Comparison of ENCODE assay signal across 10 mouse cellular contexts in the genomic region with DNA sequence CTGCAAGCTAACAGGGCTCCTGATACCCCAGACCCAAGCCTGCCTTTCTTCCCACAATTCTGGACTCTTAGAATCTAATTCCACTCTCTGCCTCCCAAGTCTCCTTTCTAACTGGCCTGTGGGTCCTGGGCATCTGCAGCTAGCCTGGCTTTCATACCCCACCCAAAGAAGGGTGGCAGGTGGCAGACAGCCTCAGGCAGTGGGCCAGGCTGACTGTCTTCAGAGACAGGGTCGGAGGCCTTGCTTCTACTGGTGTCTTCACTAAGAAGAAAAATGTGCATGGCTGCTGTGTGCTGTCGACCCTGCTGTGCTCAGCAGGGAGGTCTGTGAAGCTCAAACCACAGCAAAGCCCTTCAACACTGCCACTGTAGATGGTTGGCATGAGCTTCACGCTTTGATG. TPM values are rescaled to one million over a fixed set of nuclear protein-coding genes. Genes with fewer than 3 reads are reported as not detected.
A peak's percentile ranks its signal among the peaks of the same experiment; 100 is the strongest.
DNase-seq lines count a peak whose midpoint lies in the region; ATAC-seq and TF ChIP-seq lines count a peak whose summit lies in the region.
"Had no signal": no experiment of that assay in that cellular context is flagged by ENCODE, and none has a peak within 500 bp of the region (broad histone marks: within the 10 kb centered on the region; RNA-seq: fewer than 3 reads in every experiment).

No protein-coding gene starts in this region.

- no peak overlapping the region for H3K4me3 ChIP-seq in heart, postnatal 0 days (ENCODE audit: low read depth, low read length)
- no peak overlapping the region for H3K4me3 ChIP-seq in spleen, adult 2 months (ENCODE audit: extremely low read depth, insufficient read depth, insufficient read length)
- H3K4me3 ChIP-seq in forebrain, embryonic 16.5 days (replicated peaks; ENCODE audit: low read length), result no peak overlapping the region
- H3K4me3 ChIP-seq in olfactory bulb, adult 2 months (ENCODE audit: insufficient read depth, low read depth, low read length), result no peak overlapping the region

- no peak overlapping the region for H3K9ac ChIP-seq in heart, postnatal 0 days (replicated peaks; ENCODE audit: low read depth, low read length)
- H3K9ac ChIP-seq in forebrain, embryonic 16.5 days (replicated peaks; ENCODE audit: low read depth, low read length), result no peak overlapping the region

- peak overlapping the region; percentile 54 for H3K27ac ChIP-seq in heart, postnatal 0 days (ENCODE audit: low read depth)
- peak overlapping the region; percentile 70 for H3K27ac ChIP-seq in spleen, adult 2 months (ENCODE audit: insufficient read depth, low read length)
- H3K27ac ChIP-seq in forebrain, embryonic 16.5 days (ENCODE audit: low read length), result peak overlapping the region; percentile 41
- H3K27ac ChIP-seq in olfactory bulb, adult 2 months (ENCODE audit: insufficient read depth, low read depth, low read length), result peak overlapping the region; percentile 14; the same call in 1 of the 2 replicates

- no peak for ATAC-seq in heart, postnatal 0 days (ENCODE audit: insufficient read depth, low read depth)
- ATAC-seq in forebrain, embryonic 16.5 days, result no peak
- ATAC-seq: inflammation-experienced regulatory T-cells, adult 6 months had no signal

- H3K36me3 ChIP-seq in heart, postnatal 0 days (replicated peaks; ENCODE audit: control insufficient read depth, insufficient read depth, low read length), result no peaks in the 10 kb centered on the region
- H3K36me3 ChIP-seq in spleen, adult 2 months (ENCODE audit: control insufficient read depth, insufficient read depth, low read length), result no peaks in the 10 kb centered on the region
- no peaks in the 10 kb centered on the region for H3K36me3 ChIP-seq in forebrain, embryonic 16.5 days (ENCODE audit: control insufficient read depth, insufficient read depth)

- peaks cover 71% of the 10 kb centered on the region for H3K4me1 ChIP-seq in heart, postnatal 0 days (ENCODE audit: control insufficient read depth, insufficient read depth)
- peaks cover 74% of the 10 kb centered on the region for H3K4me1 ChIP-seq in spleen, adult 2 months (ENCODE audit: control insufficient read depth, insufficient read depth, insufficient read length)
- H3K4me1 ChIP-seq in forebrain, embryonic 16.5 days (replicated peaks; ENCODE audit: control insufficient read depth, insufficient read depth, low read length), result peaks cover 46% of the 10 kb centered on the region
- peaks cover 53% of the 10 kb centered on the region for H3K4me1 ChIP-seq in olfactory bulb, adult 2 months (ENCODE audit: control insufficient read depth, insufficient read depth, low read length)

- WGBS in heart, postnatal 0 days, result 56% methylated on average over 3 of the region's 3 CpGs
- WGBS in spleen, adult 2 months, result 41% methylated on average over 3 of the region's 3 CpGs
- 73% methylated on average over 3 of the region's 3 CpGs for WGBS in forebrain, embryonic 16.5 days
- 48% methylated on average over 3 of the region's 3 CpGs for whole genome bisulfite sequencing in olfactory bulb, adult 2 months

- no peak overlapping the region for H3K4me2 ChIP-seq in heart, postnatal 0 days (ENCODE audit: low read depth, low read length)
- H3K4me2 ChIP-seq in forebrain, embryonic 16.5 days (ENCODE audit: low read length), result no peak overlapping the region

- TF ChIP-seq POLR2A in spleen, adult 2 months (IDR thresholded peaks at IDR 0.05; ENCODE audit: low read depth, low read length), result no peak
- no peak for TF ChIP-seq POLR2A in olfactory bulb, adult 2 months (IDR thresholded peaks at IDR 0.05; ENCODE audit: insufficient read depth, low read depth, low read length)

- TF ChIP-seq EP300 in heart, postnatal 0 days (IDR thresholded peaks at IDR 0.05; ENCODE audit: low read depth), result no peak

- H3K9me3 ChIP-seq in heart, postnatal 0 days (replicated peaks; ENCODE audit: control insufficient read depth, low read length), result no peaks in the 10 kb centered on the region
- no peaks in the 10 kb centered on the region for H3K9me3 ChIP-seq in forebrain, embryonic 16.5 days (ENCODE audit: control insufficient read depth, low read length)

- no peaks in the 10 kb centered on the region for H3K27me3 ChIP-seq in heart, postnatal 0 days (ENCODE audit: control insufficient read depth, insufficient read depth, low read length)
- no peaks in the 10 kb centered on the region for H3K27me3 ChIP-seq in spleen, adult 2 months (ENCODE audit: control insufficient read depth, insufficient read depth, low read length)
- no peaks in the 10 kb centered on the region for H3K27me3 ChIP-seq in forebrain, embryonic 16.5 days (replicated peaks; ENCODE audit: control insufficient read depth, insufficient read depth, low read length)

- DNase-seq in heart, postnatal 0 days (ENCODE audit: low spot score), result no peak
- no peak for DNase-seq in heart, adult 18-20 months
- DNase-seq in spleen, adult 2 months (ENCODE audit: low read depth in 1 of 2, low spot score in 2 of 2), result no peak
- DNase-seq in spleen, postnatal 14 days (ENCODE audit: low spot score in 2 of 2), result no peak
- no peak for DNase-seq in layer of hippocampus, adult 9-11 months
- no peak for DNase-seq in gastrocnemius, adult 18-20 months (ENCODE audit: low spot score)
- DNase-seq: adrenal gland, postnatal 10 days had no signal

- no peak for TF ChIP-seq CTCF in heart, postnatal 0 days (IDR thresholded peaks at IDR 0.05; ENCODE audit: low read depth)
- TF ChIP-seq CTCF in spleen, adult 2 months (IDR thresholded peaks at IDR 0.05; ENCODE audit: extremely low read depth, insufficient read depth, insufficient read length, insufficient replicate concordance), result no peak
- no peak for TF ChIP-seq CTCF in olfactory bulb, adult 2 months (IDR thresholded peaks at IDR 0.05; ENCODE audit: insufficient read depth, low read depth, low read length)

RNA-seq across cellular contexts. Expression of gene Cyth1, which starts 39.0 kb away (rescaled TPM):
- total RNA-seq in heart, postnatal 0 days (2014; rRNA removed; ENCODE audit: low replicate concordance), result 49.8 and 50.1 TPM in 2 replicates
- 21.4 TPM in 2 replicates for polyA plus RNA-seq in heart, postnatal 0 days (2015; fragmentation: Nextera tagmentation; extraction: Ambion mirVana)
- total RNA-seq in heart, adult 18-20 months (2021), result 10 to 100 TPM; 54.1 to 63.2 TPM
- 47.7 and 57.3 TPM in 2 replicates for polyA plus RNA-seq in spleen, adult 2 months (2012; rRNA removed)
- polyA plus RNA-seq in forebrain, embryonic 16.5 days (2015; fragmentation: Nextera tagmentation; extraction: Ambion mirVana), result 32.1 and 35.2 TPM in 2 replicates
- polyA plus RNA-seq in olfactory bulb, adult 2 months (2012; ENCODE audit: insufficient read depth, insufficient read length, low replicate concordance, missing spikeins), result not detected in 2 replicates
- 10 to 100 TPM; 38.4 to 40.3 TPM for total RNA-seq in gastrocnemius, adult 18-20 months (2021)

Comparison
In these comparisons a context has a peak if more than half of its experiments do, and no peak if none do; other contexts are left out.
1. H3K27ac ChIP-seq: peak in every context shown above with its lines; median percentile 70 in spleen, adult 2 months; 54 in heart, postnatal 0 days; 41 in forebrain, embryonic 16.5 days; 14 in olfactory bulb, adult 2 months.